Mouse (Mus musculus) ES-Bruce4 (cell line): ENCODE data around the gene Nxpe4. TPM values are rescaled to one million over a fixed set of nuclear protein-coding genes. Genes with fewer than 3 reads are reported as not detected.
A peak's percentile ranks its signal among the peaks of the same experiment; 100 is the strongest.

Experiments
- H3K27ac ChIP-seq: 2 replicates; pipeline ENCODE4 v1.5.1; 2012; ENCODE audit warnings: low read length, inconsistent platforms; ENCODE audit not compliant: insufficient read depth
- H3K27me3 ChIP-seq: 2 replicates; pipeline ENCODE4 v1.6.1; 2012; ENCODE audit warnings: mild to moderate bottlenecking, low read length, inconsistent platforms; ENCODE audit not compliant: control insufficient read depth, poor library complexity, insufficient read depth, severe bottlenecking
- H3K36me3 ChIP-seq: 2 replicates; pipeline ENCODE4 v1.6.1; 2012; ENCODE audit warnings: inconsistent platforms, mild to moderate bottlenecking, low read length, moderate library complexity; ENCODE audit not compliant: control insufficient read depth, poor library complexity, insufficient read depth, severe bottlenecking
- H3K4me1 ChIP-seq: one replicate; pipeline ENCODE4 v1.8.1; 2011; ENCODE audit warnings: low read length; ENCODE audit not compliant: control insufficient read depth, insufficient read depth
- H3K4me3 ChIP-seq: 2 replicates; pipeline ENCODE4 v1.5.1; 2011; ENCODE audit warnings: low read depth, mild to moderate bottlenecking, low read length
- H3K9ac ChIP-seq: 2 replicates; pipeline ENCODE4 v1.6.1; 2012; ENCODE audit warnings: low read depth, mild to moderate bottlenecking, inconsistent platforms; ENCODE audit not compliant: poor library complexity, severe bottlenecking
- H3K9me3 ChIP-seq: replicated peaks from 2 replicates; pipeline ENCODE4 v1.6.1; 2012; ENCODE audit warnings: mild to moderate bottlenecking, low read length, inconsistent platforms; ENCODE audit not compliant: control insufficient read depth, poor library complexity, insufficient read depth, severe bottlenecking
- CTCF ChIP-seq: IDR thresholded peaks from one replicate; pipeline ENCODE4 v1.8.1; 2011; ENCODE audit warnings: low read depth, low read length
- EP300 ChIP-seq: IDR thresholded peaks from 2 replicates; pipeline ENCODE4 v1.6.1; 2011; ENCODE audit warnings: low read depth, low read length; ENCODE audit not compliant: insufficient read depth
- POLR2A ChIP-seq: IDR thresholded peaks from one replicate; pipeline ENCODE4 v1.8.1; 2011; ENCODE audit warnings: low read length; ENCODE audit not compliant: insufficient read depth
- polyA plus RNA-seq: library from polyadenylated mRNA; stranded (reverse); fragments of >200 nt; gene quantifications from 2 replicates; pipeline ENCODE4 v1.2.4, GENCODE M21; 2011; ENCODE audit warnings: low read depth; ENCODE audit not compliant: missing spikeins, insufficient read depth, insufficient read length

The Nxpe4 gene
- polyA plus RNA-seq, 1 experiment = 0.88 TPM

GRCm38 (mm10) chr9:48244175-48244574 lies 82.4 kb downstream of the Nxpe4 start:
- TF ChIP-seq CTCF (no peak), EP300 (no peak), POLR2A (no peak)
- H3K4me1 ChIP-seq = no peaks in the 10 kb centered on the region
- H3K36me3 ChIP-seq = no peaks in the 10 kb centered on the region
- H3K9me3 ChIP-seq = no peaks in the 10 kb centered on the region
- H3K27me3 ChIP-seq = no peaks in the 10 kb centered on the region
- no peak overlapping the region for H3K4me3 ChIP-seq
- H3K9ac ChIP-seq = no peak overlapping the region
- no peak overlapping the region for H3K27ac ChIP-seq

- Histone ChIP-seq H3K9me3 (no peaks in the 10 kb centered on the region), H3K36me3 (no peaks in the 10 kb centered on the region), H3K4me1 (no peaks in the 10 kb centered on the region), H3K9ac (no peak overlapping the region), H3K27me3 (no peaks in the 10 kb centered on the region), H3K27ac (no peak overlapping the region), H3K4me3 (no peak overlapping the region)
- no peak for TF ChIP-seq CTCF
- no peak for TF ChIP-seq POLR2A
- TF ChIP-seq EP300 = no peak
Observed at GRCm38 (mm10) chr9:48245525-48245924, 83.7 kb downstream of the Nxpe4 start.

GRCm38 (mm10) chr9:48247276-48247675 lies 85.5 kb downstream of the Nxpe4 start:
- H3K27ac ChIP-seq = no peak overlapping the region
- no peak overlapping the region for H3K4me3 ChIP-seq
- no peaks in the 10 kb centered on the region for H3K27me3 ChIP-seq
- no peaks in the 10 kb centered on the region for H3K36me3 ChIP-seq
- H3K4me1 ChIP-seq = peaks cover 4% of the 10 kb centered on the region
- TF ChIP-seq CTCF (no peak), EP300 (no peak), POLR2A (no peak)
- no peaks in the 10 kb centered on the region for H3K9me3 ChIP-seq
- H3K9ac ChIP-seq = no peak overlapping the region

- no peak for TF ChIP-seq EP300
- TF ChIP-seq CTCF = no peak
- no peak for TF ChIP-seq POLR2A
- Histone ChIP-seq H3K4me1 (peaks cover 7% of the 10 kb centered on the region), H3K27ac (no peak overlapping the region), H3K4me3 (no peak overlapping the region), H3K9me3 (no peaks in the 10 kb centered on the region), H3K27me3 (no peaks in the 10 kb centered on the region), H3K36me3 (no peaks in the 10 kb centered on the region), H3K9ac (no peak overlapping the region)
Observed at GRCm38 (mm10) chr9:48252236-48252635, 90.4 kb downstream of the Nxpe4 start.

- no peak overlapping the region for H3K27ac ChIP-seq
- no peaks in the 10 kb centered on the region for H3K36me3 ChIP-seq
- H3K9me3 ChIP-seq = no peaks in the 10 kb centered on the region
- TF ChIP-seq EP300 = no peak
- TF ChIP-seq CTCF = no peak
- TF ChIP-seq POLR2A = no peak
- peaks cover 6% of the 10 kb centered on the region for H3K4me1 ChIP-seq
- no peak overlapping the region for H3K4me3 ChIP-seq
- no peak overlapping the region for H3K9ac ChIP-seq
- no peaks in the 10 kb centered on the region for H3K27me3 ChIP-seq
Observed at GRCm38 (mm10) chr9:48257001-48257400, 95.2 kb downstream of the Nxpe4 start.

- peak; percentile 46 for TF ChIP-seq CTCF
- TF ChIP-seq EP300 = no peak
Observed at GRCm38 (mm10) chr9:48257741-48258423, 96.1 kb downstream of the Nxpe4 start.

More at GRCm38 (mm10) chr9:48257741-48258423, 96.1 kb downstream of the Nxpe4 start:
- no peak overlapping the region for H3K9ac ChIP-seq
- H3K4me1 ChIP-seq = peaks cover 3% of the 10 kb centered on the region
- H3K4me3 ChIP-seq = no peak overlapping the region
- H3K27ac ChIP-seq = no peak overlapping the region
- no peaks in the 10 kb centered on the region for H3K9me3 ChIP-seq
- no peaks in the 10 kb centered on the region for H3K36me3 ChIP-seq
- no peaks in the 10 kb centered on the region for H3K27me3 ChIP-seq
